Mouse (Mus musculus) mouse trophoblast stem cell (cell line): ENCODE results near the gene Gm15155.
"Not testable (repeated sequence)": the region's sequence is repeated elsewhere in the genome, so short reads cannot be mapped to it uniquely, and the experiment has no call there.

ENCODE experiments used
- in situ Hi-C, 2 experiments: fragments of 300-500 bp; cut with MseI, MboI; formaldehyde crosslinking; loops; 2 replicates in 1 of 2; 3 replicates in 1 of 2; pipeline ENCODE4 v1.15.1; 2025

The Gm15155 gene

GRCm38 (mm10) chrX:156009756-156010155 lies 385.2 kb downstream of the Gm15155 start:
- in situ Hi-C loops: no loop called here

GRCm38 (mm10) chrX:156155776-156156175 lies 531.2 kb downstream of the Gm15155 start:
- in situ Hi-C loops: no loop called here

GRCm38 (mm10) chrX:156171587-156171986 lies 547.0 kb downstream of the Gm15155 start:
- in situ Hi-C loops: no loop called here

- in situ Hi-C loops: not testable (repeated sequence)
Observed at GRCm38 (mm10) chrX:156303806-156304205, 679.3 kb downstream of the Gm15155 start.
